Mouse (Mus musculus): ENCODE data around the gene Cyp4x1. TPM values are rescaled to one million over a fixed set of nuclear protein-coding genes. Genes with fewer than 3 reads are reported as not detected.

Cyp4x1 gene
- total and polyA plus RNA-seq, 3 experiments: 0.05 TPM; not detected in 2

GRCm38 (mm10) chr4:115133085-115133484 lies 996 bp downstream of the Cyp4x1 start:
- 0 out of 2 replicates have a peak, but pooled peaks cover 5% of the 10 kb centered on the region for H3K4me1 ChIP-seq (ENCODE audit: insufficient read depth, low read depth, low read length)
- ATAC-seq (ENCODE audit: extremely low read depth, insufficient number of reproducible peaks, low FRiP score, poor library complexity, severe bottlenecking): no peak

GRCm38 (mm10) chr4:115124713-115125112 lies 9.4 kb downstream of the Cyp4x1 start:
- no peak overlapping the region for H3K4me3 ChIP-seq (ENCODE audit: low read depth, low read length)
- ATAC-seq (ENCODE audit: extremely low read depth, insufficient number of reproducible peaks, low FRiP score, poor library complexity, severe bottlenecking): no peak
- DNase-seq (ENCODE audit: low spot score): no peak
- no peaks in the 10 kb centered on the region for H3K36me3 ChIP-seq (replicated peaks)
- TF ChIP-seq CTCF (IDR thresholded peaks at IDR 0.05; ENCODE audit: low read depth, low read length) (no peak), GATA2 (IDR thresholded peaks at IDR 0.05; ENCODE audit: borderline replicate concordance, low read depth, low read length) (no peak), TAL1 (conservative IDR thresholded peaks at IDR 0.05; ENCODE audit: low read depth, low read length) (no peak), POLR2AphosphoS5 (IDR thresholded peaks at IDR 0.05; ENCODE audit: insufficient replicate concordance, low read depth, low read length) (no peak), GATA1 (IDR thresholded peaks at IDR 0.05; ENCODE audit: borderline replicate concordance, low read length) (no peak)
- H3K27me3 ChIP-seq (ENCODE audit: insufficient read depth, low read length): peaks cover 19% of the 10 kb centered on the region
- H3K9me3 ChIP-seq (replicated peaks): no peaks in the 10 kb centered on the region
- H3K4me1 ChIP-seq (ENCODE audit: insufficient read depth, low read depth, low read length): peaks cover 3% of the 10 kb centered on the region; the same call in 1 of the 2 replicates

More at GRCm38 (mm10) chr4:115133085-115133484, 996 bp downstream of the Cyp4x1 start:
- Histone ChIP-seq H3K4me3 (ENCODE audit: low read depth, low read length) (no peak overlapping the region), H3K9me3 (replicated peaks) (no peaks in the 10 kb centered on the region), H3K27me3 (ENCODE audit: insufficient read depth, low read length) (peaks cover 11% of the 10 kb centered on the region), H3K36me3 (replicated peaks) (no peaks in the 10 kb centered on the region)
- TF ChIP-seq CTCF (IDR thresholded peaks at IDR 0.05; ENCODE audit: low read depth, low read length) (no peak), POLR2AphosphoS5 (IDR thresholded peaks at IDR 0.05; ENCODE audit: insufficient replicate concordance, low read depth, low read length) (no peak), TAL1 (conservative IDR thresholded peaks at IDR 0.05; ENCODE audit: low read depth, low read length) (no peak), GATA1 (IDR thresholded peaks at IDR 0.05; ENCODE audit: borderline replicate concordance, low read length) (no peak), GATA2 (IDR thresholded peaks at IDR 0.05; ENCODE audit: borderline replicate concordance, low read depth, low read length) (no peak)
- DNase-seq (ENCODE audit: low spot score): no peak

- Histone ChIP-seq H3K9me3 (replicated peaks) (no peaks in the 10 kb centered on the region), H3K27me3 (ENCODE audit: insufficient read depth, low read length) (peaks cover 20% of the 10 kb centered on the region), H3K4me3 (ENCODE audit: low read depth, low read length) (no peak overlapping the region), H3K36me3 (replicated peaks) (no peaks in the 10 kb centered on the region), H3K4me1 (ENCODE audit: insufficient read depth, low read depth, low read length) (peaks cover 3% of the 10 kb centered on the region; the same call in 1 of the 2 replicates)
- ATAC-seq (ENCODE audit: extremely low read depth, insufficient number of reproducible peaks, low FRiP score, poor library complexity, severe bottlenecking) (no peak), DNase-seq (ENCODE audit: low spot score) (no peak)
- TF ChIP-seq POLR2AphosphoS5 (IDR thresholded peaks at IDR 0.05; ENCODE audit: insufficient replicate concordance, low read depth, low read length) (no peak), TAL1 (conservative IDR thresholded peaks at IDR 0.05; ENCODE audit: low read depth, low read length) (no peak), GATA2 (IDR thresholded peaks at IDR 0.05; ENCODE audit: borderline replicate concordance, low read depth, low read length) (no peak), GATA1 (IDR thresholded peaks at IDR 0.05; ENCODE audit: borderline replicate concordance, low read length) (no peak), CTCF (IDR thresholded peaks at IDR 0.05; ENCODE audit: low read depth, low read length) (no peak)
These were observed 10.6 kb downstream of the Cyp4x1 start for GRCm38 (mm10) chr4:115123507-115123906.

GRCm38 (mm10) chr4:115121608-115122007 lies 12.5 kb downstream of the Cyp4x1 start:
- H3K36me3 ChIP-seq (replicated peaks): no peaks in the 10 kb centered on the region
- H3K4me3 ChIP-seq (ENCODE audit: low read depth, low read length): no peak overlapping the region
- TF ChIP-seq GATA1 (IDR thresholded peaks at IDR 0.05; ENCODE audit: borderline replicate concordance, low read length): no peak
- no peak for TF ChIP-seq POLR2AphosphoS5 (IDR thresholded peaks at IDR 0.05; ENCODE audit: insufficient replicate concordance, low read depth, low read length)
- no peak for TF ChIP-seq CTCF (IDR thresholded peaks at IDR 0.05; ENCODE audit: low read depth, low read length)
- TF ChIP-seq GATA2 (IDR thresholded peaks at IDR 0.05; ENCODE audit: borderline replicate concordance, low read depth, low read length): no peak
- TF ChIP-seq TAL1 (conservative IDR thresholded peaks at IDR 0.05; ENCODE audit: low read depth, low read length): no peak
- DNase-seq (ENCODE audit: low spot score) (no peak), ATAC-seq (ENCODE audit: extremely low read depth, insufficient number of reproducible peaks, low FRiP score, poor library complexity, severe bottlenecking) (no peak)
- H3K27me3 ChIP-seq (ENCODE audit: insufficient read depth, low read length): peaks cover 17% of the 10 kb centered on the region
- peaks cover 3% of the 10 kb centered on the region; the same call in 1 of the 2 replicates for H3K4me1 ChIP-seq (ENCODE audit: insufficient read depth, low read depth, low read length)
- no peaks in the 10 kb centered on the region for H3K9me3 ChIP-seq (replicated peaks)

- H3K36me3 ChIP-seq (replicated peaks): no peaks in the 10 kb centered on the region
- TF ChIP-seq GATA2 (IDR thresholded peaks at IDR 0.05; ENCODE audit: borderline replicate concordance, low read depth, low read length) (no peak), CTCF (IDR thresholded peaks at IDR 0.05; ENCODE audit: low read depth, low read length) (no peak), TAL1 (conservative IDR thresholded peaks at IDR 0.05; ENCODE audit: low read depth, low read length) (no peak), GATA1 (IDR thresholded peaks at IDR 0.05; ENCODE audit: borderline replicate concordance, low read length) (no peak), POLR2AphosphoS5 (IDR thresholded peaks at IDR 0.05; ENCODE audit: insufficient replicate concordance, low read depth, low read length) (no peak)
- no peak overlapping the region for H3K4me3 ChIP-seq (ENCODE audit: low read depth, low read length)
- ATAC-seq (ENCODE audit: extremely low read depth, insufficient number of reproducible peaks, low FRiP score, poor library complexity, severe bottlenecking) (no peak), DNase-seq (ENCODE audit: low spot score) (no peak)
- peaks cover 13% of the 10 kb centered on the region for H3K27me3 ChIP-seq (ENCODE audit: insufficient read depth, low read length)
- no peaks in the 10 kb centered on the region for H3K9me3 ChIP-seq (replicated peaks)
- H3K4me1 ChIP-seq (ENCODE audit: insufficient read depth, low read depth, low read length): peaks cover 3% of the 10 kb centered on the region; the same call in 1 of the 2 replicates
These were observed 12.9 kb downstream of the Cyp4x1 start for GRCm38 (mm10) chr4:115121162-115121561.

- no peak for ATAC-seq (ENCODE audit: extremely low read depth, insufficient number of reproducible peaks, low FRiP score, poor library complexity, severe bottlenecking)
- TF ChIP-seq CTCF (IDR thresholded peaks at IDR 0.05; ENCODE audit: low read depth, low read length): no peak
- TF ChIP-seq TAL1 (conservative IDR thresholded peaks at IDR 0.05; ENCODE audit: low read depth, low read length): no peak
- no peak for TF ChIP-seq POLR2AphosphoS5 (IDR thresholded peaks at IDR 0.05; ENCODE audit: insufficient replicate concordance, low read depth, low read length)
- no peak for TF ChIP-seq GATA2 (IDR thresholded peaks at IDR 0.05; ENCODE audit: borderline replicate concordance, low read depth, low read length)
- no peak for TF ChIP-seq GATA1 (IDR thresholded peaks at IDR 0.05; ENCODE audit: borderline replicate concordance, low read length)
- H3K4me1 ChIP-seq (ENCODE audit: insufficient read depth, low read depth, low read length): peaks cover 3% of the 10 kb centered on the region; the same call in 1 of the 2 replicates
- H3K4me3 ChIP-seq (ENCODE audit: low read depth, low read length): no peak overlapping the region
- H3K36me3 ChIP-seq (replicated peaks): no peaks in the 10 kb centered on the region
- H3K9me3 ChIP-seq (replicated peaks): no peaks in the 10 kb centered on the region
- no peak for DNase-seq (ENCODE audit: low spot score)
- H3K27me3 ChIP-seq (ENCODE audit: insufficient read depth, low read length): peaks cover 13% of the 10 kb centered on the region
These were observed 14.4 kb downstream of the Cyp4x1 start for GRCm38 (mm10) chr4:115119642-115120041.

Measured in G1E (cell line).